13 mouse cellular contexts compared by ENCODE assay signal in genomic region chr13:57055409-57056195, GRCm38 (mm10).
A peak's percentile ranks its signal among the peaks of the same experiment; 100 is the strongest.
DNase-seq lines count a peak whose midpoint lies in the region; ATAC-seq and TF ChIP-seq lines count a peak whose summit lies in the region.
"Had no signal": no experiment of that assay in that cellular context is flagged by ENCODE, and none has a peak within 500 bp of the region (broad histone marks: within the 10 kb centered on the region; RNA-seq: fewer than 3 reads in every experiment).

No protein-coding gene starts in this region.

- peak; percentile 34; the same call in 1 of the 2 replicates for ATAC-seq in midbrain, embryonic 13.5 days
- no peak for ATAC-seq in inflammation-experienced regulatory T-cells, adult 6 months
- ATAC-seq in granulocyte monocyte progenitor cell, adult 5-6 weeks (replicated peaks; ENCODE audit: poor library complexity, severe bottlenecking) = no peak

- WGBS in midbrain, embryonic 13.5 days = 50% methylated on average over 12 of the region's 12 CpGs

- no peak overlapping the region for H3K9ac ChIP-seq in ES-E14 (ENCODE audit: insufficient read depth, low read depth, low read length, poor library complexity, severe bottlenecking)
- no peak overlapping the region for H3K9ac ChIP-seq in midbrain, embryonic 13.5 days (replicated peaks)

- peak; percentile 36 to 38 for DNase-seq in cerebellum, postnatal 10 days
- no peak for DNase-seq in cerebellum, adult 18-20 months
- DNase-seq in ES-E14 (ENCODE audit: low read depth, low spot score) = no peak
- peak; percentile 25 for DNase-seq in forelimb bud, embryonic 11.5 days (ENCODE audit: low read depth, low spot score)
- no peak for DNase-seq in ovary, adult 18-20 months (ENCODE audit: low spot score)
- DNase-seq: adrenal gland, adult 2 months; cerebellum, adult 8-10 months had no signal

- no peaks in the 10 kb centered on the region for H3K27me3 ChIP-seq in midbrain, embryonic 13.5 days

- no peaks in the 10 kb centered on the region for H3K4me1 ChIP-seq in ES-E14 (ENCODE audit: control insufficient read depth in 2 of 2, insufficient read depth in 2 of 2, low read length in 2 of 2, poor library complexity in 1 of 2)
- peaks cover 20% of the 10 kb centered on the region for H3K4me1 ChIP-seq in midbrain, embryonic 13.5 days (replicated peaks)

- H3K9me3 ChIP-seq in ES-E14 (ENCODE audit: control insufficient read depth, insufficient read depth, low read depth, low read length) = no peaks in the 10 kb centered on the region
- H3K9me3 ChIP-seq in midbrain, embryonic 13.5 days = no peaks in the 10 kb centered on the region

- no peak overlapping the region for H3K27ac ChIP-seq in ES-E14 (ENCODE audit: insufficient read depth, low read depth, low read length, poor library complexity, severe bottlenecking)
- H3K27ac ChIP-seq in midbrain, embryonic 13.5 days = peak overlapping the region; percentile 49
- H3K27ac ChIP-seq: left cerebral cortex, adult 2 months had no signal

- no peak overlapping the region for H3K4me2 ChIP-seq in midbrain, embryonic 13.5 days (replicated peaks)

- H3K36me3 ChIP-seq in ES-E14 (ENCODE audit: control insufficient read depth, insufficient read depth, low read length, poor library complexity, severe bottlenecking) = no peaks in the 10 kb centered on the region
- H3K36me3 ChIP-seq in midbrain, embryonic 13.5 days = no peaks in the 10 kb centered on the region
- H3K36me3 ChIP-seq: G1E had no signal

- no peak overlapping the region for H3K4me3 ChIP-seq in ES-E14 (ENCODE audit: insufficient read depth in 1 of 2, low read depth in 1 of 2, low read length in 2 of 2, poor library complexity in 1 of 2, severe bottlenecking in 1 of 2)
- H3K4me3 ChIP-seq in midbrain, embryonic 13.5 days (replicated peaks) = no peak overlapping the region
- H3K4me3 ChIP-seq: erythroblast, embryonic 14.5 days; left cerebral cortex, adult 2 months had no signal

- in situ Hi-C loops in ES-E14 (cut with MboI; ENCODE audit: low sequenced_read_pairs in 2 of 2, unreplicated experiment in 2 of 2) = no loop called here

TF ChIP-seq in ES-E14, 5 proteins besides CTCF, POLR2A, EP300 and RAD21:
- no peak for TF ChIP-seq ZC3H11A (IDR thresholded peaks at IDR 0.05; ENCODE audit: borderline replicate concordance, low read depth, low read length)
- TF ChIP-seq CHD2 (IDR thresholded peaks at IDR 0.05; ENCODE audit: low read depth, low read length) = no peak
- peak; percentile 92 for TF ChIP-seq MAFK (IDR thresholded peaks at IDR 0.05; ENCODE audit: insufficient read depth, low read depth, low read length)
- TF ChIP-seq HCFC1 (IDR thresholded peaks at IDR 0.05; ENCODE audit: borderline replicate concordance, insufficient read depth, low read length) = no peak
- TF ChIP-seq ZNF384 (IDR thresholded peaks at IDR 0.05; ENCODE audit: low read depth, low read length) = no peak

Comparison
In these comparisons a context has a peak if more than half of its experiments do, and no peak if none do; other contexts are left out.
1. DNase-seq: peak in cerebellum, postnatal 10 days (2 of 2) and forelimb bud, embryonic 11.5 days (single experiment); none in cerebellum, adult 18-20 months (0 of 2), ES-E14 (single experiment) and ovary, adult 18-20 months (single experiment).